ENCODE assay signal across 8 mouse cellular contexts in the genomic region with DNA sequence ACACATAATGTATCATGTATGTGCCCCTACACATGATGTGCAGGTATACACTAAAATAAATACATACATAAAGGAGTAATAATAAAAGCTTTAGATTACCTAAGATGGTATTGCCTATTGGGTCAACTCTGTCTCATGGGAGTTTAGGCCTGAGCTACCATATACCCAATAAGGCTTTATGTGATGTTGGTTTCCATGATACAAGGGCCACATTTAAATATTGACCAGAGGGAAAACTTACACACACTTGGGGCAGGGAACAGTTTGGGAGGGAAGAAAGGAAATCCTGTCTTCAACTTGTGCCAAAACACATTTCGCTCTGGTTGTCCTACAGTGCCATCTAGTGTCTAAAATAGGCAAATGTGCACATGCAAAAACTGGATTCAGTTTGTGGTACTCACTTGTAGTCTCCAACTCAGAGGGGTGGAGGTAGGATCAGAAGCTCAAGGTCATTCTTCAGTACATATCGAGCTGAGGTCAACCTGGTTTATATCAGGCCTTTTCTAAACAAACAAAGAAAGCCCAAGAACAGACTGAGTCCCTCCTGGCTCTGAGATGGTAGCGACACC. TPM values are rescaled to one million over a fixed set of nuclear protein-coding genes. Genes with fewer than 3 reads are reported as not detected.
A peak's percentile ranks its signal among the peaks of the same experiment; 100 is the strongest.
DNase-seq lines count a peak whose midpoint lies in the region; ATAC-seq and TF ChIP-seq lines count a peak whose summit lies in the region.

No protein-coding gene starts in this region.

- H3K27ac ChIP-seq in cortical plate, adult 2 months (ENCODE audit: insufficient read depth, low read length) = no peak overlapping the region
- no peak overlapping the region for H3K27ac ChIP-seq in lung, embryonic 14.5 days (ENCODE audit: low read depth)
- H3K27ac ChIP-seq in stomach, postnatal 0 days (replicated peaks) = no peak overlapping the region

- intact Hi-C loops in gastrocnemius, postnatal 14 days (cut with DNase I; ENCODE audit: low total_unique reads) = loop anchor here (10.0 kb wide), 1 partner anchor 879 kb away; no protein-coding TSS in a partner anchor

- no peaks in the 10 kb centered on the region for H3K4me1 ChIP-seq in cortical plate, adult 2 months (ENCODE audit: control insufficient read depth, insufficient read depth, low read length)
- H3K4me1 ChIP-seq in lung, embryonic 14.5 days (ENCODE audit: insufficient read depth) = no peaks in the 10 kb centered on the region
- H3K4me1 ChIP-seq in stomach, postnatal 0 days (replicated peaks; ENCODE audit: control insufficient read depth, insufficient read depth) = no peaks in the 10 kb centered on the region

- H3K4me3 ChIP-seq in cortical plate, adult 2 months (ENCODE audit: insufficient read depth, low read length) = no peak overlapping the region
- H3K4me3 ChIP-seq in lung, embryonic 14.5 days (ENCODE audit: low read depth, low read length) = no peak overlapping the region
- no peak overlapping the region for H3K4me3 ChIP-seq in stomach, postnatal 0 days (ENCODE audit: low read depth, low read length)

- H3K36me3 ChIP-seq in lung, embryonic 14.5 days (ENCODE audit: insufficient read depth) = no peaks in the 10 kb centered on the region
- H3K36me3 ChIP-seq in stomach, postnatal 0 days (ENCODE audit: control insufficient read depth, insufficient read depth, low read length) = no peaks in the 10 kb centered on the region

- DNase-seq in gastrocnemius, adult 18-20 months (ENCODE audit: low spot score) = peak; percentile 27
- DNase-seq in gastrocnemius, postnatal 14 days = no peak
- peak; percentile 4 for DNase-seq in urinary bladder, postnatal 14 days (ENCODE audit: low spot score)
- DNase-seq in urinary bladder, adult 2 months (ENCODE audit: low spot score) = no peak
- peak; percentile 46 for DNase-seq in hindlimb bud, embryonic 11.5 days (ENCODE audit: extremely low spot score, low read depth, low spot score)
- peak; percentile 81 for DNase-seq in lung, embryonic 14.5 days
- peak; percentile 28 for DNase-seq in stomach, postnatal 0 days (ENCODE audit: low spot score)

- H3K9me3 ChIP-seq in lung, embryonic 14.5 days (ENCODE audit: low read depth, low read length) = no peaks in the 10 kb centered on the region
- H3K9me3 ChIP-seq in stomach, postnatal 0 days (ENCODE audit: control insufficient read depth, low read length) = no peaks in the 10 kb centered on the region

- H3K4me2 ChIP-seq in lung, embryonic 14.5 days = no peak overlapping the region
- H3K4me2 ChIP-seq in stomach, postnatal 0 days (replicated peaks; ENCODE audit: low read depth) = no peak overlapping the region

- H3K27me3 ChIP-seq in lung, embryonic 14.5 days (ENCODE audit: insufficient read depth, low read length) = no peaks in the 10 kb centered on the region
- H3K27me3 ChIP-seq in stomach, postnatal 0 days (ENCODE audit: control insufficient read depth, insufficient read depth, low read length) = no peaks in the 10 kb centered on the region

- TF ChIP-seq EP300 in stomach, postnatal 0 days (optimal IDR thresholded peaks at IDR 0.05) = no peak

- 35% methylated on average over 3 of the region's 3 CpGs for whole genome bisulfite sequencing in lung, embryonic 14.5 days
- WGBS in stomach, postnatal 0 days = 35% methylated on average over 3 of the region's 3 CpGs

- no peak overlapping the region for H3K9ac ChIP-seq in lung, embryonic 14.5 days
- H3K9ac ChIP-seq in stomach, postnatal 0 days (ENCODE audit: low read length) = no peak overlapping the region

- no peak for TF ChIP-seq POLR2A in cortical plate, adult 2 months (IDR thresholded peaks at IDR 0.05; ENCODE audit: extremely low read depth, insufficient read depth, low read length)

- TF ChIP-seq CTCF in cortical plate, adult 2 months (IDR thresholded peaks at IDR 0.05; ENCODE audit: extremely low read depth, insufficient read depth, low read length) = peak; percentile 64
- peak; percentile 82 for TF ChIP-seq CTCF in lung, embryonic 14.5 days (IDR thresholded peaks at IDR 0.05; ENCODE audit: low read depth)
- TF ChIP-seq CTCF in stomach, postnatal 0 days (IDR thresholded peaks at IDR 0.05; ENCODE audit: low read depth) = peak; percentile 88

- ATAC-seq in lung, embryonic 14.5 days (ENCODE audit: insufficient read depth) = peak; percentile 35; the same call in 1 of the 2 replicates
- ATAC-seq in stomach, postnatal 0 days (ENCODE audit: low FRiP score, low TSS enrichment) = no peak

RNA-seq across cellular contexts. Expression of gene Cdkl5, which starts 38.8 kb away (rescaled TPM):
- 1 to 10 TPM in 1 of 2 experiments, under 1 TPM in 1; 0.98 to 1.2 TPM for total RNA-seq in gastrocnemius, adult 18-20 months (2021)
- 1 to 10 TPM; 1.2 to 1.4 TPM for total RNA-seq in gastrocnemius, postnatal 14 days (2021)
- polyA plus RNA-seq in urinary bladder, adult 2 months (2012; rRNA removed) = 2.8 and 3.2 TPM in 2 replicates
- 38.8 and 39.7 TPM in 2 replicates for polyA plus RNA-seq in cortical plate, adult 2 months (2012; rRNA removed)
- polyA plus RNA-seq in lung, embryonic 14.5 days (2014; fragmentation: Nextera tagmentation; extraction: Ambion mirVana) = 2.1 and 2.3 TPM in 2 replicates
- 0.98 and 1.2 TPM in 2 replicates for polyA plus RNA-seq in stomach, postnatal 0 days (2015; fragmentation: Nextera tagmentation; extraction: Ambion mirVana)

Comparison
In these comparisons a context has a peak if more than half of its experiments do, and no peak if none do; other contexts are left out.
1. DNase-seq: peak in gastrocnemius, adult 18-20 months (single experiment), urinary bladder, postnatal 14 days (single experiment), hindlimb bud, embryonic 11.5 days (single experiment), lung, embryonic 14.5 days (single experiment) and stomach, postnatal 0 days (single experiment); none in gastrocnemius, postnatal 14 days (single experiment) and urinary bladder, adult 2 months (single experiment).
2. Peak in every context shown above with its lines, with median percentiles within 50 percentile points of each other: CTCF ChIP-seq.